Mouse (Mus musculus): ENCODE data around the gene Tbc1d24. TPM values are rescaled to one million over a fixed set of nuclear protein-coding genes. Genes with fewer than 3 reads are reported as not detected.

Tbc1d24 gene
- polyA plus RNA-seq, 1 experiment, result 14.0 TPM

DNA sequence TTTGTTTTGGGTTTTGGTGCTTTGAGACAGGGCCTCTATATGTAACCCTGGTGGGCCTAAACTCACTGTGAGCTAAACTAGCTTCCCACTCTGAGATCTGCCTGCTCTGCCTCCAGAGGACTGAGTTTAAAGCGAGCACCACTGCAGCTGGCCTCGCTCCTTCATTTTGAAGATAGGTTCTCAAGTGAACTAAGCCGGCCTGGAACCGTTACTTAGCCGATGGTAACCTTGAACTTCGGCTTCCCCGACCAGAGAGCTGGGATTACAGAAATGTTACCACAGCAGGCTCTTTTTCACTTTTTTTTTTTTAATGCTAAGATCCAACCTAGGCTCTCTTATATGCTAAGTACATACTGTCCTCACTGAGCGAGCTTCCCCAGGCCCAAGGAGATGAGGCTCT, 12.1 kb downstream of the Tbc1d24 start:
- Histone ChIP-seq H3K4me1 (ENCODE audit: control insufficient read depth, insufficient read depth, low read length) (no peaks in the 10 kb centered on the region), H3K4me3 (ENCODE audit: insufficient read depth, low read length) (no peak overlapping the region), H3K27ac (ENCODE audit: insufficient read depth, low read length) (no peak overlapping the region)
- TF ChIP-seq CTCF (IDR thresholded peaks at IDR 0.05; ENCODE audit: borderline replicate concordance, insufficient read depth, low read length) (no peak), POLR2A (IDR thresholded peaks at IDR 0.05; ENCODE audit: low read depth, low read length) (no peak)

DNA sequence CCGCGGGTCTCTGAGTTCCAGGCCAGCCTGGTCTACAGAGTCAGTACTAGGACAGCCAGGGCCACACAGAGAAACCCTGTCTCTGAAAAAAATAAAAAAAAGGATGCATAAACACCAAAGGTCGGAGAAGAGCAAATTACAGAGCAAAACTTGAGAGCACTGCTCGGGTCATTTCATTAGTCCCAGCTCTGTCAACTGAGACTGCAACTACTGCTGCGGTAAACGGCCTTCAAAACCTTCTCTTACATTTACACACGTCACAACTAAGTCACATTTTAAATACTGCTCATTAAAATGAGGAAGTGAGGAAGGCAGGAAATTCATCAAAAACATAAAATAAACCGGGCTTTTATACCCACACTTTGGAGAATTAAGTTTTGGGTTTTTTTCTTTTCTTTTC, 12.5 kb downstream of the Tbc1d24 start:
- Histone ChIP-seq H3K27ac (ENCODE audit: insufficient read depth, low read length) (no peak overlapping the region), H3K4me3 (ENCODE audit: insufficient read depth, low read length) (no peak overlapping the region), H3K4me1 (ENCODE audit: control insufficient read depth, insufficient read depth, low read length) (no peaks in the 10 kb centered on the region)
- TF ChIP-seq POLR2A (IDR thresholded peaks at IDR 0.05; ENCODE audit: low read depth, low read length), result no peak
- no peak for TF ChIP-seq CTCF (IDR thresholded peaks at IDR 0.05; ENCODE audit: borderline replicate concordance, insufficient read depth, low read length)

DNA sequence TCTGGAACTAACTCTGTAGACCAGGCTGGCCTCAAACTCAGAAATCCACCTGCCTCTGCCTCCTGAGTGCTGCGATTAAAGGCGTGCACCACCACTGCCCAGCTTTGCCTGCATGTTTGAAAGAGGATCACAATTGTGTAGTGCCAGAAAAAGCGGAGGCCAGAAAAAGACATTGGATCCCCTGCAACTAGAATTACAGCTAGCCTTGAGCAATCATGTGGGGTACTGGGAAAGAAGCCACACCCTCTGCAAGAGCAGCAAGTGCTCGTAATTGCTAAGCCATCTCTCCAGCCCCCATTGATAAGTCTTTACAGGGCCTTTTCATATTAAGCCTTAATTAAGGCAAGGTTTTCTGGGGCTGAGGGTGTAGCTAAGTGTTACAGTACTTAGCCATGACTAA, 13.9 kb downstream of the Tbc1d24 start:
- no peak overlapping the region for H3K4me3 ChIP-seq (ENCODE audit: insufficient read depth, low read length)
- H3K4me1 ChIP-seq (ENCODE audit: control insufficient read depth, insufficient read depth, low read length), result no peaks in the 10 kb centered on the region
- no peak for TF ChIP-seq CTCF (IDR thresholded peaks at IDR 0.05; ENCODE audit: borderline replicate concordance, insufficient read depth, low read length)
- no peak for TF ChIP-seq POLR2A (IDR thresholded peaks at IDR 0.05; ENCODE audit: low read depth, low read length)
- H3K27ac ChIP-seq (ENCODE audit: insufficient read depth, low read length), result no peak overlapping the region

DNA sequence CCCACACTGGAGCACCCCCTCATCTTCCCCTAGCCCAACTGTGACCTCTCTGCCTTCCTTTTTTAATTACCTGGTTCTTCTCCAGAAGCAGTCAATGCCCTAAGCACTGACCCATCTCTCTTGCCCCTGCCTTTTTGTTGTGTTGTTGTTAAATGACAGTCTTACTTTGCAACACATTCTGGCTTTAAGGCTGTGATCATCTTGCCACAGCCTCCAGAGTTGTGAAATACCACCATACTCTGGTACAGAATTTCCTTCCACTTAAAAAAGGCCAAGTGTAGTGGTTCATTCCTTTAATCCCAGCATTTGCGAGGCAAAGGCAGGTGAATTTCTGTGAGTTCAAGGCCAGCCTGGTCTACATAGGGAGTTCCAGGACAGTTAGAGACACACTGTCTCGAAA, 14.4 kb downstream of the Tbc1d24 start:
- H3K27ac ChIP-seq (ENCODE audit: insufficient read depth, low read length), result no peak overlapping the region
- TF ChIP-seq CTCF (IDR thresholded peaks at IDR 0.05; ENCODE audit: borderline replicate concordance, insufficient read depth, low read length) (no peak), POLR2A (IDR thresholded peaks at IDR 0.05; ENCODE audit: low read depth, low read length) (no peak)

DNA sequence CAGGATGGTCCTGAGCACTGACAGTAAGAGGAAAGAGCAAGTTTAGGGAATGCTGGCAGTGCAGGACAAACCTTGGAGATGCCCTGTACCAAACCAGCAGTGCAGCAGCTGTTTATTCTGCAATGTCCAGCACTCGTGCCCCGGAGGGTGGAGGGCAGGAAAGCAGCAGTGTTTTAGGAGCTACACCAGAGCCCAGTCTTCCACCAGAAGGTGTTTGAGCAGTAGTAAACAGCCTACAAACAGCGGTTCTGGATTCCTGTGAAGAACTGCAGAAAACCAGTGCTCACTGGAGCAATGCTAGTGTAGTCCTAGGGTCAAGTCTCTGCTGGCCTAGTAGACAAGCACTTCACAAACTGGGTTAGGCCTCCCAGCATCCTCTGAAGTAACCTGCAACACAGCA, 31.1 kb downstream of the Tbc1d24 start:
- Histone ChIP-seq H3K27ac (ENCODE audit: insufficient read depth, low read length) (no peak overlapping the region), H3K4me1 (ENCODE audit: control insufficient read depth, insufficient read depth, low read length) (no peaks in the 10 kb centered on the region), H3K4me3 (ENCODE audit: insufficient read depth, low read length) (no peak overlapping the region)
- TF ChIP-seq CTCF (IDR thresholded peaks at IDR 0.05; ENCODE audit: borderline replicate concordance, insufficient read depth, low read length) (no peak), POLR2A (IDR thresholded peaks at IDR 0.05; ENCODE audit: low read depth, low read length) (no peak)

More for the DNA sequence above, 14.4 kb downstream of the Tbc1d24 start:
- Histone ChIP-seq H3K4me1 (ENCODE audit: control insufficient read depth, insufficient read depth, low read length) (no peaks in the 10 kb centered on the region), H3K4me3 (ENCODE audit: insufficient read depth, low read length) (no peak overlapping the region)

DNA sequence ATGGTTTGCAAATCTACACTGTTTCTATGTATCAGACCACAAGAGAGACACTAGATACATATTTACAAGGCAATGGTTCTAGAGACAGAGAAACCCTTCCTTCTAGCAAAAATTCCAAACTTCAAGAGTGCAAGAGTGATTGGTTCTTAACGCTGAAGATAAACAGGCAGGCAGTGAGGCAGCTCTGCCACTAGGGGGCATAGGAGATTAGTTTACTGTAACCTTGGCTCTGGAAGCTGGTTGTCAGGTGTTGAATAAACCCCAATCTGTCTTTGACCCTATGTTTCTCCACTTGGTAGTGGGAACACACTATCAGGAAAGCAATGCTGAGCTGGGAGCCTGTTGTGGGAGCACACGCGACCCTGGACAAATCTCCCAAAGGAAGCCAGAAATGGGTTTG, 31.9 kb downstream of the Tbc1d24 start:
- H3K4me3 ChIP-seq (ENCODE audit: insufficient read depth, low read length), result no peak overlapping the region
- TF ChIP-seq CTCF (IDR thresholded peaks at IDR 0.05; ENCODE audit: borderline replicate concordance, insufficient read depth, low read length) (peak; percentile 66; the same call in 1 of the 2 replicates), POLR2A (IDR thresholded peaks at IDR 0.05; ENCODE audit: low read depth, low read length) (no peak)

DNA sequence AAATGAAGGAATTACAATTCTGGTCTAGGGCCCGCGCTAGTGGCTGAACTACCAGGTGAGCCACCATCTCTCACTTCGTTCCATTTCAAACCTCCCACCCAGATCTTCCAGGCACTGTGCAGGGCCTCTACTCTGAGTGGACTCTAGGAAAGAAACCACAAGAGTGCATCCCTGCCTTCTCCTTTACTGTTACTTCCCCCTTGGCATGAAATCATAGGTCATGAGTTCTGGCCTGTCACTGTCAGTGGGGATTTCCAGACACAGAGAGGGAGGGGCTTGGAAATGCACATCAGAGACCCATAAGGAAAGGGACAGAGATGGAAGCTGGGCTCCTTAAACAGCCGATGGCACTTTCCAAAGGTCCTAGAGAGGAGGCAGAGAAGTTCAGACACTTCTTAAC, 33.6 kb downstream of the Tbc1d24 start:
- TF ChIP-seq CTCF (IDR thresholded peaks at IDR 0.05; ENCODE audit: borderline replicate concordance, insufficient read depth, low read length) (no peak), POLR2A (IDR thresholded peaks at IDR 0.05; ENCODE audit: low read depth, low read length) (no peak)
- Histone ChIP-seq H3K4me3 (ENCODE audit: insufficient read depth, low read length) (no peak overlapping the region), H3K4me1 (ENCODE audit: control insufficient read depth, insufficient read depth, low read length) (0 out of 2 replicates have a peak, but pooled peaks cover 3% of the 10 kb centered on the region), H3K27ac (ENCODE audit: insufficient read depth, low read length) (no peak overlapping the region)

More for the DNA sequence above, 31.9 kb downstream of the Tbc1d24 start:
- Histone ChIP-seq H3K27ac (ENCODE audit: insufficient read depth, low read length) (no peak overlapping the region), H3K4me1 (ENCODE audit: control insufficient read depth, insufficient read depth, low read length) (no peaks in the 10 kb centered on the region)

DNA sequence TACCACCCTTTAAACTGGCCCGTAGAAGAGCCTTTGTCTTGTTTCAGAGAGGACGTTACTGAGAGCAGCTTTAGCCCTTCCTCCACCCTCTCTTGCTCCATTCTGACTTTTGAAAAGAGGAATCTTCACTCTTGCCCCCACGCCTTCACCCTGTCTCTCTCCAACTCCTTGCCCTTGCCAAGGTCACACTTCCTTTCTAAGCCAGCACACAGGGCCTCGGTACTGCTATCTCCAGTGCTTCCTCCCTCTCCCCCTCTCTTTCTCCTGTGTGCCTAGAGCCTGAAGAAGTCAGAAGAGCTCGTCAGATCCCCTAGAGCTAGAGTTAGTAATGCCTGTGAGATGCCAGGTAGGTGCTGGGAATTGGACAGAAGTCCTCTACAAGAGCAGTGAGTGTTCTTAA, 34.6 kb downstream of the Tbc1d24 start:
- no peak overlapping the region for H3K27ac ChIP-seq (ENCODE audit: insufficient read depth, low read length)
- no peak overlapping the region for H3K4me3 ChIP-seq (ENCODE audit: insufficient read depth, low read length)
- no peak for TF ChIP-seq CTCF (IDR thresholded peaks at IDR 0.05; ENCODE audit: borderline replicate concordance, insufficient read depth, low read length)
- no peak for TF ChIP-seq POLR2A (IDR thresholded peaks at IDR 0.05; ENCODE audit: low read depth, low read length)
- H3K4me1 ChIP-seq (ENCODE audit: control insufficient read depth, insufficient read depth, low read length), result peaks cover 3% of the 10 kb centered on the region; the same call in 1 of the 2 replicates

DNA sequence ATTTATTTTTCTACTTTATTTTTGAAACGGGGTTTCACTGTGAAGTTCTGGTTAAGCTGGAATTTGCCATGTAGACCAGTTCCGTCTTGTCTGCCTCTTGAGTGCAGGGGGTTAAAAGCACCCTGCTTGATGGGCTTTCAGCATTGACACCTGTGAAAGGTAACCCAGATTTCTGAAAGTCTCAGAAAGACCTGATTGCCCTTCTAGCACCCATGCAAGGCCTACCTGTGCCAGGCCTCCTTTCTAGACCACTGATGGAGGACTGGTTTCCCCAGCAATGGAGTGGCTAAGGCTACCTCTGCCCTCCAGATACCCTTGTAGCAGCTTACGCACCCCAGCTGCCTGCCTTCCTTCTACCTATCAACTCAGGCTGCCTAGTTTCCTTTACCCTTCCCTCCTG, 35.2 kb downstream of the Tbc1d24 start:
- Histone ChIP-seq H3K4me3 (ENCODE audit: insufficient read depth, low read length) (peak overlapping the region; percentile 78), H3K27ac (ENCODE audit: insufficient read depth, low read length) (no peak overlapping the region), H3K4me1 (ENCODE audit: control insufficient read depth, insufficient read depth, low read length) (peaks cover 6% of the 10 kb centered on the region)
- no peak for TF ChIP-seq CTCF (IDR thresholded peaks at IDR 0.05; ENCODE audit: borderline replicate concordance, insufficient read depth, low read length)
- TF ChIP-seq POLR2A (IDR thresholded peaks at IDR 0.05; ENCODE audit: low read depth, low read length), result no peak

DNA sequence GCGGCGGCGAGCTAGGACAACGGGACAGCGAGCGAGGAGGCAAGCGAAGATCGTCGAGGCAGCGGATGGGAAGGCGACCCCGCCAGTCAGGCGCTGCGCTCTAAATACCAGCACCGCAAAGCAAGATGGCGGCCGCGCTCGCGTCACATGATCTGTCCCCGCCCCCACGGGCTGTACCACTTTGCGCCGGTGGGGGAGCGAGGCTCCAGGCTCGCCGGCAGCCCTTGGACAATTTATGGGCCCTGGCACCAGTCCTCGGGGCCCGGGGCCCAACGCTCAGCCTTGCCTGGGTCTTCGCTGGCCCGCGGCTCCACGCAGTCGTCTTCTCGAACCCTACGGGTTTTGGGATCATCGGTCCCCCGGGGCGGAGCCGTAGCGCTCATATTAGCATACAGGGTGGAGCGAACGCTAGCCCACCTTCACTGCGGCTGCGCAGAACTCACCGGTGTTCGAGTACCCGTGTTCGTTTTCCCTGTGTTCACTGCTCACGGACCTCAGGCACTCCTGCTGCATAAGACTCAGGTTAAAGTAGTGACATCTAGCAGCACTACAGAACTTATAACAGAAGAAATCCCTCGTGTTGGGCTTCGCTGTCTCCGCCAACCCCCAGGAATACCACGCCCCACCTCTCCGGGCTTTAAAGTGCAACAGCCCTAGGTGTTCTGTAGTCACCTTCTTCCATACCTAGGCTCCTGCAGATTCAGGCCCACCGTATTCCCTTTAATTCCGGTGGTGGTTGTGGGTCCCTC, 35.9 kb downstream of the Tbc1d24 start, which contains the start of gene Atp6v0c:
Gene Atp6v0c (minus strand): TSS at position 386 of the 749 bp plus-strand sequence.
- peaks cover 8% of the 10 kb centered on the region for H3K4me1 ChIP-seq (ENCODE audit: control insufficient read depth, insufficient read depth, low read length)
- no peak for TF ChIP-seq CTCF (IDR thresholded peaks at IDR 0.05; ENCODE audit: borderline replicate concordance, insufficient read depth, low read length)
- peak; percentile 98 for TF ChIP-seq POLR2A (IDR thresholded peaks at IDR 0.05; ENCODE audit: low read depth, low read length)
- H3K27ac ChIP-seq (ENCODE audit: insufficient read depth, low read length), result peak within 1 kb of the TSS; percentile 95
- H3K4me3 ChIP-seq (ENCODE audit: insufficient read depth, low read length), result peak within 1 kb of the TSS; percentile 78

Measured in embryonic fibroblast, embryonic 13.5 days (primary cell).